Mouse (Mus musculus) cerebellum, adult (tissue): Measurements from ENCODE around the gene Tmco5.
"Not testable (repeated sequence)": the region's sequence is repeated elsewhere in the genome, so short reads cannot be mapped to it uniquely, and the experiment has no call there.

Experiments used
- ATAC-seq: cut with Nextera tagmentation; 2 replicates; pipeline ENCODE4 v1.9.2; 2017; ENCODE audit warnings: mild to moderate bottlenecking, moderate library complexity, mixed read lengths; ENCODE audit not compliant: insufficient number of reproducible peaks, low FRiP score, low TSS enrichment

Gene Tmco5

GRCm38 (mm10) chr2:116922580-116923500 is 44.3 kb downstream of the Tmco5 start:
- no peak for ATAC-seq

- ATAC-seq, result no peak
These were observed 45.2 kb downstream of the Tmco5 start for GRCm38 (mm10) chr2:116923684-116924083.

- no peak for ATAC-seq
These were observed 45.8 kb downstream of the Tmco5 start for GRCm38 (mm10) chr2:116924292-116924691.

GRCm38 (mm10) chr2:116925230-116925629 is 46.7 kb downstream of the Tmco5 start:
- ATAC-seq, result no peak

- ATAC-seq, result no peak
These were observed 53.7 kb downstream of the Tmco5 start for GRCm38 (mm10) chr2:116932218-116932617.

GRCm38 (mm10) chr2:116934236-116934635 is 55.7 kb downstream of the Tmco5 start:
- not testable (repeated sequence) for ATAC-seq

GRCm38 (mm10) chr2:116934776-116935175 is 56.3 kb downstream of the Tmco5 start:
- no peak for ATAC-seq

GRCm38 (mm10) chr2:116936371-116936770 is 57.9 kb downstream of the Tmco5 start:
- no peak for ATAC-seq

- no peak for ATAC-seq
These were observed 58.7 kb downstream of the Tmco5 start for GRCm38 (mm10) chr2:116937166-116937565.

- ATAC-seq, result no peak
These were observed 63.3 kb downstream of the Tmco5 start for GRCm38 (mm10) chr2:116941816-116942215.
